14 mouse cellular contexts compared by ENCODE assay signal in the genomic region with DNA sequence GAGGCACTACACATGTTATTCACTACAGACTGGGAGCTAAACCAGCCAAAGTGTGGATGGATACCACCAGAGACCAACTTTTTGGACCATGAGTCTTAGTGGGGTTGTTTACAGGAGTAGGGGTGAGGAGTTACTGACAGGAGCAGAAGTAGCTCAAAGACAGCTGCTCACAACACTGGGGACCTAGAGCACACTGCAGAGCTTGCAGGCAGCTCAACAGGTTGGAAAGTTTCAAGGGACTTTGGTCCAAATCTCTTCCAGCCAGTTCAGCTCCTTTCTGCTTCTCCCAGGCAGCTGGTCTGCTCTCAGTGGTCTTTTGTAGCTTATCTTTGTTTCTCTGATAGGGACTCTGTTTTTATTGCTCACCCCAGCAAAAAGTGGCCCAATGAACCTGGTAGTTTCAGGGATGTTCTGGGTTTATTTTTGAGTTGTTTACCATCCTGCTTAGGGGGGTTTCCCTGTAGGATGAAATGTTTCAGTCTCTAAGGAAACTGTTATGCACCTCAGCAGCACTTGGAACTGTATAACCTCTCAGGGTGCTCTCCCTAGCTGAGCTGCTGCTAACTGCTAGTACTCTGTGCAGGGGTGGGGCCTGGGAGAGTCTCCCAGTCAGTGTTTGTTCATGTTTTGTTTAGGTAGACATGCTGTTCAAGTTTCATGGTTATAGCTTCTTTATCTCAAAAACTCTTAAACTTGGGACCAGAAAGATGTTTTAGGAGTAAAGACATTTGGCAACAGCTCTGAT. TPM values are rescaled to one million over a fixed set of nuclear protein-coding genes. Genes with fewer than 3 reads are reported as not detected.
A peak's percentile ranks its signal among the peaks of the same experiment; 100 is the strongest.
DNase-seq lines count a peak whose midpoint lies in the region; ATAC-seq and TF ChIP-seq lines count a peak whose summit lies in the region.
"Had no signal": no experiment of that assay in that cellular context is flagged by ENCODE, and none has a peak within 500 bp of the region (broad histone marks: within the 10 kb centered on the region; RNA-seq: fewer than 3 reads in every experiment).

No protein-coding gene starts in this region.

- TF ChIP-seq EP300 in stomach, postnatal 0 days (optimal IDR thresholded peaks at IDR 0.05), result no peak

- H3K27me3 ChIP-seq in stomach, embryonic 14.5 days (ENCODE audit: control insufficient read depth, insufficient read depth, low read length), result no peaks in the 10 kb centered on the region
- no peaks in the 10 kb centered on the region for H3K27me3 ChIP-seq in stomach, postnatal 0 days (ENCODE audit: control insufficient read depth, insufficient read depth, low read length)
- no peaks in the 10 kb centered on the region for H3K27me3 ChIP-seq in liver, embryonic 12.5 days (replicated peaks)
- H3K27me3 ChIP-seq: neural tube, embryonic 13.5 days had no signal

- no peak overlapping the region for H3K4me3 ChIP-seq in stomach, embryonic 14.5 days (ENCODE audit: low read depth, low read length)
- no peak overlapping the region for H3K4me3 ChIP-seq in stomach, postnatal 0 days (ENCODE audit: low read depth, low read length)
- H3K4me3 ChIP-seq in liver, embryonic 12.5 days, result no peak overlapping the region
- H3K4me3 ChIP-seq: neural tube, embryonic 13.5 days had no signal

- H3K9ac ChIP-seq in stomach, embryonic 14.5 days (replicated peaks; ENCODE audit: low read depth, low read length), result no peak overlapping the region
- H3K9ac ChIP-seq in stomach, postnatal 0 days (ENCODE audit: low read length), result no peak overlapping the region
- H3K9ac ChIP-seq in liver, embryonic 12.5 days, result peak overlapping the region; percentile 64
- H3K9ac ChIP-seq: lung, embryonic 14.5 days; neural tube, embryonic 13.5 days had no signal

- no peak overlapping the region for H3K4me2 ChIP-seq in stomach, embryonic 14.5 days (replicated peaks; ENCODE audit: low read depth, low read length)
- H3K4me2 ChIP-seq in stomach, postnatal 0 days (replicated peaks; ENCODE audit: low read depth), result no peak overlapping the region
- H3K4me2 ChIP-seq in liver, embryonic 12.5 days, result peak overlapping the region; percentile 38
- H3K4me2 ChIP-seq: lung, embryonic 14.5 days; neural tube, embryonic 13.5 days had no signal

- no peaks in the 10 kb centered on the region for H3K9me3 ChIP-seq in stomach, embryonic 14.5 days (ENCODE audit: control insufficient read depth, low read depth, low read length)
- H3K9me3 ChIP-seq in stomach, postnatal 0 days (ENCODE audit: control insufficient read depth, low read length), result no peaks in the 10 kb centered on the region
- no peaks in the 10 kb centered on the region for H3K9me3 ChIP-seq in liver, embryonic 12.5 days (replicated peaks)
- H3K9me3 ChIP-seq: G1E; neural tube, embryonic 13.5 days had no signal

- no peak for ATAC-seq in stomach, embryonic 14.5 days (ENCODE audit: insufficient number of reproducible peaks, insufficient read depth, low FRiP score, low read depth)
- ATAC-seq in stomach, postnatal 0 days (ENCODE audit: low FRiP score, low TSS enrichment), result no peak
- 0 out of 2 replicates have a peak, but pooled peaks have one; percentile 41 for ATAC-seq in erythroblast, adult 5-6 weeks (replicated peaks; ENCODE audit: low FRiP score, poor library complexity, severe bottlenecking)
- peak; percentile 68 for ATAC-seq in liver, embryonic 12.5 days

- peak overlapping the region; percentile 40; the same call in 1 of the 2 replicates for H3K27ac ChIP-seq in stomach, embryonic 14.5 days (ENCODE audit: low read length)
- no peak overlapping the region for H3K27ac ChIP-seq in stomach, postnatal 0 days (replicated peaks)
- peak overlapping the region; percentile 98 for H3K27ac ChIP-seq in liver, embryonic 12.5 days
- H3K27ac ChIP-seq: neural tube, embryonic 13.5 days had no signal

- peaks cover 17% of the 10 kb centered on the region; the same call in 1 of the 2 replicates for H3K4me1 ChIP-seq in stomach, embryonic 14.5 days (ENCODE audit: control insufficient read depth, insufficient read depth, low read length)
- peaks cover 5% of the 10 kb centered on the region; the same call in 1 of the 2 replicates for H3K4me1 ChIP-seq in stomach, postnatal 0 days (replicated peaks; ENCODE audit: control insufficient read depth, insufficient read depth)
- peaks cover 88% of the 10 kb centered on the region for H3K4me1 ChIP-seq in liver, embryonic 12.5 days

- DNase-seq in stomach, postnatal 0 days (ENCODE audit: low spot score), result no peak
- no peak for DNase-seq in kidney, adult 11 months
- DNase-seq in embryo, embryonic 10 days (ENCODE audit: low spot score), result no peak
- no peak for DNase-seq in frontal cortex, postnatal 10 days (ENCODE audit: low spot score in 2 of 2)
- DNase-seq: heart, postnatal 4 days; kidney, adult 9 months; lung, embryonic 14.5 days; midbrain, embryonic 14.5 days had no signal

- no peaks in the 10 kb centered on the region; the same call in 1 of the 2 replicates for H3K36me3 ChIP-seq in stomach, embryonic 14.5 days (ENCODE audit: control insufficient read depth, insufficient read depth, low read length)
- H3K36me3 ChIP-seq in stomach, postnatal 0 days (ENCODE audit: control insufficient read depth, insufficient read depth, low read length), result no peaks in the 10 kb centered on the region
- H3K36me3 ChIP-seq in liver, embryonic 12.5 days, result peaks cover 13% of the 10 kb centered on the region
- H3K36me3 ChIP-seq: neural tube, embryonic 13.5 days had no signal

- no peak for TF ChIP-seq CTCF in stomach, postnatal 0 days (IDR thresholded peaks at IDR 0.05; ENCODE audit: low read depth)

RNA-seq across cellular contexts. Expression of gene Cct2, which starts 40.4 kb away (rescaled TPM):
- polyA plus RNA-seq in stomach, embryonic 14.5 days (2014; fragmentation: Nextera tagmentation; extraction: Ambion mirVana), result 227 and 238 TPM in 2 replicates
- polyA plus RNA-seq in stomach, postnatal 0 days (2015; fragmentation: Nextera tagmentation; extraction: Ambion mirVana), result 119 and 122 TPM in 2 replicates
- 144 and 179 TPM in 2 replicates for total RNA-seq in erythroblast, adult 5-6 weeks (2015; ENCODE audit: low replicate concordance)
- total RNA-seq in erythroblast, adult 5-6 weeks (2017; ENCODE audit: low replicate concordance), result 79.9 and 94.5 TPM in 2 replicates
- 249 and 252 TPM in 2 replicates for polyA plus RNA-seq in liver, embryonic 12.5 days (2016; fragmentation: Nextera tagmentation; extraction: Ambion mirVana)

RNA-seq across cellular contexts. Expression of gene Frs2, which starts 44.3 kb away (rescaled TPM):
- 37.4 and 40.3 TPM in 2 replicates for polyA plus RNA-seq in stomach, embryonic 14.5 days (2014; fragmentation: Nextera tagmentation; extraction: Ambion mirVana)
- polyA plus RNA-seq in stomach, postnatal 0 days (2015; fragmentation: Nextera tagmentation; extraction: Ambion mirVana), result 11.6 and 11.9 TPM in 2 replicates
- 23.4 and 34.3 TPM in 2 replicates for total RNA-seq in erythroblast, adult 5-6 weeks (2015; ENCODE audit: low replicate concordance)
- total RNA-seq in erythroblast, adult 5-6 weeks (2017; ENCODE audit: low replicate concordance), result 24.2 and 34.2 TPM in 2 replicates
- 11.3 and 13.3 TPM in 2 replicates for polyA plus RNA-seq in liver, embryonic 12.5 days (2016; fragmentation: Nextera tagmentation; extraction: Ambion mirVana)

RNA-seq across cellular contexts. Expression of gene Lrrc10, which starts 58.9 kb away (rescaled TPM):
- not detected in 2 replicates for polyA plus RNA-seq in stomach, embryonic 14.5 days (2014; fragmentation: Nextera tagmentation; extraction: Ambion mirVana)
- polyA plus RNA-seq in stomach, postnatal 0 days (2015; fragmentation: Nextera tagmentation; extraction: Ambion mirVana), result not detected in 2 replicates
- not detected in 2 replicates for total RNA-seq in erythroblast, adult 5-6 weeks (2015; ENCODE audit: low replicate concordance)
- total RNA-seq in erythroblast, adult 5-6 weeks (2017; ENCODE audit: low replicate concordance), result not detected in 2 replicates
- polyA plus RNA-seq in liver, embryonic 12.5 days (2016; fragmentation: Nextera tagmentation; extraction: Ambion mirVana), result not detected in 2 replicates
- total RNA-seq: G1E; left cerebral cortex, postnatal 14 days had no signal
- polyA plus RNA-seq: midbrain, embryonic 14.5 days; neural tube, embryonic 13.5 days had no signal

Comparison
In these comparisons a context has a peak if more than half of its experiments do, and no peak if none do; other contexts are left out.
1. ATAC-seq: peak in erythroblast, adult 5-6 weeks (single experiment) and liver, embryonic 12.5 days (single experiment); none in stomach, embryonic 14.5 days (single experiment) and stomach, postnatal 0 days (single experiment).